Mouse (Mus musculus): ENCODE results near the gene Msantd4.

GRCm38 (mm10) chr9:4376640-4377120, 318 bp downstream of the Msantd4 start:
- TF ChIP-seq CTCF (IDR thresholded peaks at IDR 0.05; ENCODE audit: borderline replicate concordance, control insufficient read depth, extremely low read depth, insufficient read depth, low read length, poor library complexity) (no peak), POLR2A (IDR thresholded peaks at IDR 0.05; ENCODE audit: control insufficient read depth, extremely low read depth, insufficient read depth, low read length, poor library complexity) (no peak)

All from thymus, adult 2 months (tissue).